Mouse (Mus musculus): ENCODE results near the gene Cap2.
A peak's percentile ranks its signal among the peaks of the same experiment; 100 is the strongest.

Gene Cap2

GRCm38 (mm10) chr13:46525295-46526255 is 23.9 kb downstream of the Cap2 start:
- DNase-seq (ENCODE audit: low read depth, low spot score), result no peak

- no peak for DNase-seq (ENCODE audit: low read depth, low spot score)
Measured at GRCm38 (mm10) chr13:46526645-46527044, 25.0 kb downstream of the Cap2 start.

- no peak for DNase-seq (ENCODE audit: low read depth, low spot score)
Measured at GRCm38 (mm10) chr13:46527340-46527739, 25.7 kb downstream of the Cap2 start.

GRCm38 (mm10) chr13:46529037-46529436 is 27.4 kb downstream of the Cap2 start:
- no peak for DNase-seq (ENCODE audit: low read depth, low spot score)

GRCm38 (mm10) chr13:46530546-46530945 is 28.9 kb downstream of the Cap2 start:
- no peak for DNase-seq (ENCODE audit: low read depth, low spot score)

DNA sequence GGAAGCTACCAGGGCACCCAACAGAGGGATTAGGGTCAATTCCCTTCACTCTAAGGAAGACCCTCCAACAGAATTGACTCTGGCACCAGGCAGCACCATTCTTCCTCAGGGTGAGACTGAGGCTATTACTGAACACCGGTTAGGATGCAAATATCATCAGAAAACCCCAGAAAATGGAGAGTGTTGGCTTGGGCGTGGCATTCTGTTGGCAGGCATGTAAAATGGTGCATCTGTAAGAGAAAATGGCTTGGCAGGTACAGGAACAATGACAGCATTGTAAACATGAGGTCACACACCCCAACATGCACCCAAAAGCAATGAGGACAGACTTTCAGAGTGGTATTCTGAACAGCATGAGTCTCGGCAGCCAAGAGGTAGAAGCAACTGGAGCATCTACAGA is 30.0 kb downstream of the Cap2 start:
- no peak for DNase-seq (ENCODE audit: low read depth, low spot score)

- no peak for DNase-seq (ENCODE audit: low read depth, low spot score)
Measured at GRCm38 (mm10) chr13:46532276-46532675, 30.6 kb downstream of the Cap2 start.

- no peak for DNase-seq (ENCODE audit: low read depth, low spot score)
Measured at GRCm38 (mm10) chr13:46533342-46534129, 31.9 kb downstream of the Cap2 start.

- DNase-seq (ENCODE audit: low read depth, low spot score), result no peak
Measured at GRCm38 (mm10) chr13:46534171-46534968, 32.7 kb downstream of the Cap2 start.

DNA sequence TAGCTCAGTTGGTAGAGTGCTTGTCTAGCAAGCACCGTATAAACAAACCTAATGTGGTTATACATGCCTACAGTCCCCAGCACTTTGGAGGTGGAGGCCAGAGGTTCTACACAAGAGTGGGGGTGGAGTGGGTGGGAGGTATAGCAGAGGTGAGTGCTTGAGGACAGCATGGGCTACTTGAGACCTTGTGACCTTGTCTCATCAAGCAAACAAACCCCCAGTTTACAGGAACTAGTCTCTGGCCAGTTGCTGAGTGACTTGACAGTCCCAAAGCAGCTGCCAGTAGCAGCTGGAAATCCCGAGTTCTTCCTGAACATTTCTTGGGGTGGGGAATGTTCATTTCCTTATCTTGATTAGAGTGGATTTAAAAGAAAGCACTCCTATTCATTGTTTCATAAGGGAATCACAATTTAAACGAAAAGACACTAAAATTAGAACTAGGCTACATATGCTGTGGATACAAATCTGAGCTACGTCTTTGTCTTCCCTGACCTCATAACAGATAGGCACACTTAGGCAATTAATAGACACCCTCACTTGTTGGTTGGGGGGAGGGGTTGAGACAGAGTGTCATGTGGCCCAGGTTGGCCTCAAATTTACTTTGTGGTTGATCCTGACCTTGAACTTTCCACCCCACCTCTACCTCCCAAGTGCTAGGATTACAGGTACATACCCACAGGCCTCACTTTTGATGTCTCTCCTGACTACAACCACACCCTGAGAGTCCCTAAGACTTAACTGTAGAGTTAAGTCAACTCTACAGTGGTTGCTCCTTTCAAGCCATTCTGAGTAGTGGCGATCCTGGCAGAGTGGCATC is 33.5 kb downstream of the Cap2 start:
- DNase-seq (ENCODE audit: low read depth, low spot score), result peak; percentile 64

DNA sequence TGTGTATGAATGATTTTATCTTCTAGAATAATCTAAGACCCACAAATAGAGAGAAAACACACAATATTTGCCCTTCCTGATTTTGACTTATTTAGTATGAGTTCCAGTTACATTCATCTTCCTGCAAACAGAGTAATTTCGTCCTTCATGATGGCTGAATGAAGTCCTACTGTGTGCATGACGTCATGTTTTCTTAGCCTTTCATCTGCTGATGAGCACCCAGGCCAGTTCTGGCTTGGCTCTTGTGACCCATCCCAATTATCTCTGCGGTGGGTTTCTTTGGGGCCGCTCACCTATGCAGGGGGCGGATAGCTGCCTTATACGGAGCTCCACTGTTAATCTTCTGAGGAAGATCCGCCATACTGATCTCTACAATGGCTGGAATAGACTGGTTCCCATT is 37.6 kb downstream of the Cap2 start:
- no peak for DNase-seq (ENCODE audit: low read depth, low spot score)

DNA sequence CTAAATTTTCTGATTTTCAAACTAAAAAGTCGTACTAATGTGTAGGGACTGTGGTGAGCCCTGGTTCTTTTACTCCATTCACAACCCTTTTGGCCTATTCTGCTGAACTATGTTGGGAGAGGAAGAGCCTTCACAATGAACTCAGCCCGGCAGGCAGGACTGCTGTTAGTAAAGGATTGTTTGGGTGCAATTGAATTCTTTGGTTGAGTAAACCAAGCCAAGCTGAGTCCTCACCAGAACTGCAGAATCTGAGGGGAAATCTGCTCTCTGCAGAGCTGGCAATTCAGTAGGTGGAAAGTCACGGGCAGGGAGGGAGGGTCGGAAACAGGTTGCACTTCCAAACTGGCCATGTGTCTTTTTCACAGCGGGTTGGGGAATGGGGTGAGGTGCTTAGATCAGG is 39.3 kb downstream of the Cap2 start:
- no peak for DNase-seq (ENCODE audit: low read depth, low spot score)

DNA sequence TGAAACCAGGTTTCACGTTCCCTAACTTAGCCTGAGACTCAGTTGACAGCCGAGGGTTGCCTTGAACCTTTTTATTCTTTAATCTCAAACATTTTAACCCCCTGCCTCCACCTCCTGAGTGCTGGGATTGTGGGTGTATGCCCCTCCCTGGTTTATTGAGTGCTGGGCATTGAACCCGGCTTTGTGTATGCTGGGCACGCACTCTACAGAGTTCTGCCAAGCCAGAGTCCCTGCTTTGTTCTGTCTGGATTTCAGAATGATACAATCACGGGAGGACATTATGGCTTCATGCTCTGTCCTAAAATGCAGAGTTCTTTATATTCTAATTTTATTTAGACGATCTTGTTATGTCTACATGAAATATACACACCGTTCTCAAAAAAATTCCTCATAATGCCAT is 41.1 kb downstream of the Cap2 start:
- DNase-seq (ENCODE audit: low read depth, low spot score), result no peak

- no peak for DNase-seq (ENCODE audit: low read depth, low spot score)
Measured at GRCm38 (mm10) chr13:46544608-46545007, 43.0 kb downstream of the Cap2 start.

GRCm38 (mm10) chr13:46545081-46545480 is 43.4 kb downstream of the Cap2 start:
- no peak for DNase-seq (ENCODE audit: low read depth, low spot score)

DNA sequence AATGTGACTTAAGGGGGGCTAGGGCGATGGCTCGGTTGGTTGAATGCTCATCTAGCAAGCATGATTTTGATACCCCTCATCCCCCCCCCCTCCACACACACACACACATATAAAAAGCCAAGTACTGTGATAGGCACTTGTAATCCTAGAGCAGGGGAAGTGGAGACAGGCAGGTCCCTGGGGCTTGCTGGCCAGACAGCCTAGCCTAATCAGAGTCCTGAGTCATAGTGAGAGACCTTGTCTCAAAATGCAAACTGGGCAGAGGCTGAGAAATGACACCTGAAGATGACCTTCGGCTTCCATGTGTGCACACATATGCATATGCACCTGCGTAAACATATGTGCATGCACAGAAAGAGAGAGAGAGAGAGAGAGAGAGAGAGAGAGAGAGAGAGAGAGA is 45.2 kb downstream of the Cap2 start:
- no peak for DNase-seq (ENCODE audit: low read depth, low spot score)

DNA sequence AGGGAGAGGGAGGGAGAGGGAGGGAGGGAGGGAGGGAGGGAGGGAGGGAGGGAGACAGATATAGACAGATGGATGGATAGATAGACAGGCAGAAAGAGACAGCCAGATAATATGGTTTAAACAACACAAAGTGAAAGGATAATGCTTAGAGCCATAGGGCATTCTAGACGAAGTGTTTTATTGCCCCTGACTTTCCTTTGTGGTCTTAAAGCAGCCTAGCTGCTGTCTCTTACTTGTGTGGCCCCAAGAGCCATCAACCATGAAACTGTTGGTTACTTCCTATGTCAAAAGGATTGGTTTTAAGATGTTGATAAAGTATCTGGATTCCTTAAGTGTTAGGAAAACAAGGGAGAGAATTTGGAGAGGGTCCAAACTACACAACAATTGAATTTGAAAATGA is 45.6 kb downstream of the Cap2 start:
- DNase-seq (ENCODE audit: low read depth, low spot score), result no peak

GRCm38 (mm10) chr13:46548132-46548531 is 46.5 kb downstream of the Cap2 start:
- no peak for DNase-seq (ENCODE audit: low read depth, low spot score)

- DNase-seq (ENCODE audit: low read depth, low spot score), result no peak
Measured at GRCm38 (mm10) chr13:46548600-46549179, 47.0 kb downstream of the Cap2 start.

GRCm38 (mm10) chr13:46550627-46551026 is 49.0 kb downstream of the Cap2 start:
- DNase-seq (ENCODE audit: low read depth, low spot score), result no peak

- DNase-seq (ENCODE audit: low read depth, low spot score), result no peak
Measured at GRCm38 (mm10) chr13:46554736-46555135, 53.1 kb downstream of the Cap2 start.
